Mouse (Mus musculus): ENCODE results near the gene Aloxe3. TPM values are rescaled to one million over a fixed set of nuclear protein-coding genes. Genes with fewer than 3 reads are reported as not detected.
A peak's percentile ranks its signal among the peaks of the same experiment; 100 is the strongest.

Aloxe3 gene
- polyA plus RNA-seq, 1 experiment from 2014 or later: not detected

GRCm38 (mm10) chr11:69102403-69102725 lies 23.3 kb upstream of the Aloxe3 start:
- ATAC-seq (ENCODE audit: low read depth): no peak
- Histone ChIP-seq H3K36me3 (peaks cover 68% of the 10 kb centered on the region), H3K27ac (no peak overlapping the region), H3K27me3 (no peaks in the 10 kb centered on the region), H3K4me1 (replicated peaks) (peaks cover 34% of the 10 kb centered on the region), H3K9ac (no peak overlapping the region), H3K9me3 (replicated peaks) (no peaks in the 10 kb centered on the region), H3K4me2 (no peak overlapping the region), H3K4me3 (replicated peaks) (no peak overlapping the region)
- WGBS (ENCODE audit: insufficient replicate concordance): 80% methylated on average over 7 of the region's 7 CpGs
- DNase-seq: no peak

- H3K27ac ChIP-seq: no peak overlapping the region
- no peaks in the 10 kb centered on the region for H3K9me3 ChIP-seq (replicated peaks)
- no peak overlapping the region for H3K4me2 ChIP-seq
- H3K27me3 ChIP-seq: no peaks in the 10 kb centered on the region
- H3K9ac ChIP-seq: no peak overlapping the region
- H3K36me3 ChIP-seq: peaks cover 75% of the 10 kb centered on the region
- DNase-seq (no peak), ATAC-seq (ENCODE audit: low read depth) (no peak)
- peaks cover 27% of the 10 kb centered on the region for H3K4me1 ChIP-seq (replicated peaks)
- no peak overlapping the region for H3K4me3 ChIP-seq (replicated peaks)
- WGBS (ENCODE audit: insufficient replicate concordance): 89% methylated on average over 14 of the region's 14 CpGs
These were observed 22.6 kb upstream of the Aloxe3 start for GRCm38 (mm10) chr11:69103121-69103520.

GRCm38 (mm10) chr11:69103531-69104435 lies 21.9 kb upstream of the Aloxe3 start:
- Histone ChIP-seq H3K4me2 (no peak overlapping the region), H3K4me1 (replicated peaks) (peaks cover 21% of the 10 kb centered on the region), H3K9ac (no peak overlapping the region), H3K27ac (no peak overlapping the region), H3K4me3 (replicated peaks) (no peak overlapping the region), H3K27me3 (no peaks in the 10 kb centered on the region), H3K36me3 (peaks cover 82% of the 10 kb centered on the region), H3K9me3 (replicated peaks) (no peaks in the 10 kb centered on the region)
- ATAC-seq (ENCODE audit: low read depth): no peak
- 83% methylated on average over 15 of the region's 15 CpGs for WGBS (ENCODE audit: insufficient replicate concordance)
- DNase-seq: no peak

- no peak overlapping the region for H3K4me3 ChIP-seq (replicated peaks)
- ATAC-seq (ENCODE audit: low read depth): no peak
- H3K27me3 ChIP-seq: no peaks in the 10 kb centered on the region
- WGBS (ENCODE audit: insufficient replicate concordance): 78% methylated on average over 14 of the region's 14 CpGs
- H3K27ac ChIP-seq: no peak overlapping the region
- H3K4me1 ChIP-seq (replicated peaks): peaks cover 21% of the 10 kb centered on the region
- no peaks in the 10 kb centered on the region for H3K9me3 ChIP-seq (replicated peaks)
- no peak for DNase-seq
- H3K9ac ChIP-seq: no peak overlapping the region
- H3K36me3 ChIP-seq: peaks cover 89% of the 10 kb centered on the region
- no peak overlapping the region for H3K4me2 ChIP-seq
These were observed 21.2 kb upstream of the Aloxe3 start for GRCm38 (mm10) chr11:69104487-69104886.

- H3K4me1 ChIP-seq (replicated peaks): peaks cover 21% of the 10 kb centered on the region
- H3K4me2 ChIP-seq: no peak overlapping the region
- 80% methylated on average over 6 of the region's 6 CpGs for WGBS (ENCODE audit: insufficient replicate concordance)
- no peak overlapping the region for H3K4me3 ChIP-seq (replicated peaks)
- peaks cover 89% of the 10 kb centered on the region for H3K36me3 ChIP-seq
- H3K27ac ChIP-seq: no peak overlapping the region
- no peak for DNase-seq
- H3K27me3 ChIP-seq: no peaks in the 10 kb centered on the region
- H3K9ac ChIP-seq: no peak overlapping the region
- no peak for ATAC-seq (ENCODE audit: low read depth)
- H3K9me3 ChIP-seq (replicated peaks): no peaks in the 10 kb centered on the region
These were observed 20.5 kb upstream of the Aloxe3 start for GRCm38 (mm10) chr11:69105227-69105626.

GRCm38 (mm10) chr11:69105796-69106195 lies 19.9 kb upstream of the Aloxe3 start:
- H3K27me3 ChIP-seq: no peaks in the 10 kb centered on the region
- no peak overlapping the region for H3K27ac ChIP-seq
- H3K4me2 ChIP-seq: no peak overlapping the region
- H3K36me3 ChIP-seq: peaks cover 86% of the 10 kb centered on the region
- peaks cover 15% of the 10 kb centered on the region for H3K4me1 ChIP-seq (replicated peaks)
- no peak overlapping the region for H3K4me3 ChIP-seq (replicated peaks)
- no peak for ATAC-seq (ENCODE audit: low read depth)
- no peak overlapping the region for H3K9ac ChIP-seq
- no peak for DNase-seq
- H3K9me3 ChIP-seq (replicated peaks): no peaks in the 10 kb centered on the region
- 51% methylated on average over 2 of the region's 2 CpGs for WGBS (ENCODE audit: insufficient replicate concordance)

GRCm38 (mm10) chr11:69106299-69106698 lies 19.4 kb upstream of the Aloxe3 start:
- H3K4me2 ChIP-seq: no peak overlapping the region
- ATAC-seq (ENCODE audit: low read depth) (no peak), DNase-seq (no peak)
- H3K27ac ChIP-seq: no peak overlapping the region
- no peak overlapping the region for H3K9ac ChIP-seq
- H3K36me3 ChIP-seq: peaks cover 80% of the 10 kb centered on the region
- 88% methylated on average over 11 of the region's 11 CpGs for WGBS (ENCODE audit: insufficient replicate concordance)
- H3K4me3 ChIP-seq (replicated peaks): no peak overlapping the region
- no peaks in the 10 kb centered on the region for H3K9me3 ChIP-seq (replicated peaks)
- no peaks in the 10 kb centered on the region for H3K27me3 ChIP-seq
- H3K4me1 ChIP-seq (replicated peaks): peaks cover 17% of the 10 kb centered on the region

GRCm38 (mm10) chr11:69106842-69107241 lies 18.9 kb upstream of the Aloxe3 start:
- Histone ChIP-seq H3K4me2 (no peak overlapping the region), H3K27ac (no peak overlapping the region), H3K9ac (no peak overlapping the region), H3K9me3 (replicated peaks) (no peaks in the 10 kb centered on the region), H3K4me3 (replicated peaks) (no peak overlapping the region), H3K36me3 (peaks cover 75% of the 10 kb centered on the region), H3K27me3 (0 out of 2 replicates have a peak, but pooled peaks cover under 1% of the 10 kb centered on the region), H3K4me1 (replicated peaks) (peaks cover 22% of the 10 kb centered on the region)
- 76% methylated on average over 11 of the region's 11 CpGs for WGBS (ENCODE audit: insufficient replicate concordance)
- ATAC-seq (ENCODE audit: low read depth) (no peak), DNase-seq (no peak)

- no peak overlapping the region for H3K27ac ChIP-seq
- H3K4me2 ChIP-seq: no peak overlapping the region
- peaks cover 27% of the 10 kb centered on the region for H3K4me1 ChIP-seq (replicated peaks)
- H3K9ac ChIP-seq: no peak overlapping the region
- WGBS (ENCODE audit: insufficient replicate concordance): 80% methylated on average over 11 of the region's 11 CpGs
- H3K36me3 ChIP-seq: peaks cover 67% of the 10 kb centered on the region
- 0 out of 2 replicates have a peak, but pooled peaks cover 3% of the 10 kb centered on the region for H3K27me3 ChIP-seq
- H3K9me3 ChIP-seq (replicated peaks): no peaks in the 10 kb centered on the region
- no peak for ATAC-seq (ENCODE audit: low read depth)
- H3K4me3 ChIP-seq (replicated peaks): no peak overlapping the region
- no peak for DNase-seq
These were observed 18.0 kb upstream of the Aloxe3 start for GRCm38 (mm10) chr11:69107676-69108075.

- Histone ChIP-seq H3K4me3 (replicated peaks) (no peak overlapping the region), H3K4me1 (replicated peaks) (peaks cover 27% of the 10 kb centered on the region), H3K27ac (no peak overlapping the region), H3K9ac (no peak overlapping the region), H3K9me3 (replicated peaks) (no peaks in the 10 kb centered on the region), H3K27me3 (0 out of 2 replicates have a peak, but pooled peaks cover 3% of the 10 kb centered on the region), H3K4me2 (no peak overlapping the region), H3K36me3 (peaks cover 61% of the 10 kb centered on the region)
- WGBS (ENCODE audit: insufficient replicate concordance): 85% methylated on average over 9 of the region's 9 CpGs
- ATAC-seq (ENCODE audit: low read depth) (no peak), DNase-seq (no peak)
These were observed 17.5 kb upstream of the Aloxe3 start for GRCm38 (mm10) chr11:69108223-69108622.

- no peak for ATAC-seq (ENCODE audit: low read depth)
- H3K36me3 ChIP-seq: peaks cover 51% of the 10 kb centered on the region
- peak overlapping the region; percentile 65 for H3K4me2 ChIP-seq
- no peak for DNase-seq
- H3K27me3 ChIP-seq: 0 out of 2 replicates have a peak, but pooled peaks cover 3% of the 10 kb centered on the region
- no peak overlapping the region for H3K4me3 ChIP-seq (replicated peaks)
- peaks cover 27% of the 10 kb centered on the region for H3K4me1 ChIP-seq (replicated peaks)
- peak overlapping the region; percentile 27; the same call in 1 of the 2 replicates for H3K27ac ChIP-seq
- no peaks in the 10 kb centered on the region for H3K9me3 ChIP-seq (replicated peaks)
- WGBS (ENCODE audit: insufficient replicate concordance): 74% methylated on average over 13 of the region's 13 CpGs
- H3K9ac ChIP-seq: peak overlapping the region; percentile 52; the same call in 1 of the 2 replicates
These were observed 16.4 kb upstream of the Aloxe3 start for GRCm38 (mm10) chr11:69109032-69109900.

Data from liver, embryonic 13.5 days (tissue).